Mouse (Mus musculus) T-helper 2 cell (primary cell): ENCODE measurements at regions not wholly inside any gene's neighbourhood (a gene's known extent, or its start where the extent isn't known, plus 50 kb on each side); places are given as distances from the start of the nearest gene placed in this dataset.

ENCODE experiments used
- in situ Hi-C: fragments of 300-600 bp; cut with MboI, MseI; formaldehyde crosslinking; loops from one replicate; pipeline ENCODE4 v1.15.1; 2025; ENCODE audit warnings: high pct_unique_total_duplicates

- in situ Hi-C loops: loop anchor here (5.0 kb wide), 1 partner anchor 430 kb away; no protein-coding TSS in a partner anchor
These were observed 83.9 kb upstream of the Sgip1 start for GRCm38 (mm10) chr4:102657244-102657643.

- in situ Hi-C loops: loop anchor here (5.0 kb wide), 1 partner anchor 431 kb away; no protein-coding TSS in a partner anchor
These were observed 82.5 kb upstream of the Sgip1 start for GRCm38 (mm10) chr4:102658578-102658977.

GRCm38 (mm10) chr4:102663617-102664016 is 77.5 kb upstream of the Sgip1 start:
- in situ Hi-C loops: no loop called here

GRCm38 (mm10) chr4:102682190-102682589 is 58.9 kb upstream of the Sgip1 start:
- in situ Hi-C loops: no loop called here

GRCm38 (mm10) chr4:102685045-102685444 is 56.1 kb upstream of the Sgip1 start:
- in situ Hi-C loops: no loop called here

- in situ Hi-C loops: no loop called here
These were observed 52.7 kb upstream of the Sgip1 start for GRCm38 (mm10) chr4:102688378-102688777.
